Mouse (Mus musculus) lung, postnatal 25 days (tissue): ENCODE results near the gene Zmiz1.

Experiments
- DNase-seq: peaks from one replicate; pipeline ENCODE4 v3.0.0; 2022; ENCODE audit warnings: low spot score

Zmiz1 gene

GRCm38 (mm10) chr14:25459016-25459393 is at the start of gene Zmiz1:
Gene Zmiz1 (plus strand): TSS chr14:25459185.
- peak; percentile 91 for DNase-seq

- no peak for DNase-seq
Measured at GRCm38 (mm10) chr14:25411848-25412527, 47.0 kb upstream of the Zmiz1 start.

DNA sequence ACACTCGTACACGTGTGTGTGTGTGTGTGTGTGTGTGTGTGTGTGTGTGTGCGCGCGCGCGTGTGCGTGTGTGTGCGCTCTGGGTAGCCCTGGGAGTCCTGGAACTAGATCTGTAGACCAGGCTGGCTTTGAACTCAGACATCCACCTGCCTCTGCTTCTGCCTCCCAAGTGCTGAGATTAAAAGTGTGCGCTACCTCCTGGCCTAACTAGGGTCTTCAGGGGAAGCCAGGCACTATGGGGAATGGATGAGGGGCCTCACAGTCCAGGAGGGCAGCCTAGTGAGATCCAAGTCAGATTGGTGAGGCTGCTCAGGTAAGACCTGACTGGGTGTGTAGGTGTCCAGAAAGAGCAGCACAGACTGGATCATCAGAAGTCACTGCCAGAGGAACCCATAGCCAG is 46.2 kb upstream of the Zmiz1 start:
- DNase-seq = no peak

DNA sequence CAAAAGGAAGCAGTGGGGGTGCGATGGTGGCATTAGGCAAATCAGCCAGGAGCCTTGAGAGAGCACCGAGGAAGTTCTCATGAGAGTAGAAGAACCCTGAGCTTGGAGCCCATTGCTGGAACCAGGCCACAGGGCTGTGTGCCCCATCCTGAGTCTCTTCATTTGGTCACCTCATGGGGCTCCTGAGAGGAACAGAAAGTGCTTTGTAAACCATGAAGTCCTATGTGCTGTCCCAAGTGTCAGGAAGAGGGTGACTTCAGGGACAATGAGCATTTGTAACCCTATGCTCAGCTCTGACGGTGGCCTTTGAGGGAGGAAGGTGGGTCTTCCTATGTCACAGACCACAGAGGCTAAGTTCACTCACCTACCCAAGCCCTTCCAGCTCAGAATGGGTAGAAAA is 45.5 kb upstream of the Zmiz1 start:
- DNase-seq = no peak

GRCm38 (mm10) chr14:25414115-25414514 is 44.9 kb upstream of the Zmiz1 start:
- DNase-seq = no peak

GRCm38 (mm10) chr14:25420001-25420690 is 38.8 kb upstream of the Zmiz1 start:
- DNase-seq = peak; percentile 16

DNA sequence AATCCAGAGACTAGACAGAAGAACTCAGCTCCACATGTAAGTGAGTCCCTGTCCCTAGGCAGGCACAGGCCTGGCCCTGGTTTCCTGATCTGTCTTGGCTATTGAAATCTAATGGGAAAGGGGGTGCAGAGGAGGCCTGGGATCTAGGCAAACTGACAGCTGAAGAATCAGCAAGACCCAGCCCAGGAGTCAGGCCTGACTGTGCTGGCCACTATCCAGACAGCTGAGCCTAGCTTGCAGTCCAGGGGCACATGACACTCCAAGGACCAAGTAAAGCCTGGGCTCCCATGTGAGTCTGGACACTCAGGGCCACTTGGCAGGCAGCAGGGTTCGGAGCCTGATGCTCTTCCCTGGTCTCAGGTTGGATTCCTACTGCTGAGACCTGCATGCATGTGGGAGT is 38.0 kb upstream of the Zmiz1 start:
- DNase-seq = no peak

DNA sequence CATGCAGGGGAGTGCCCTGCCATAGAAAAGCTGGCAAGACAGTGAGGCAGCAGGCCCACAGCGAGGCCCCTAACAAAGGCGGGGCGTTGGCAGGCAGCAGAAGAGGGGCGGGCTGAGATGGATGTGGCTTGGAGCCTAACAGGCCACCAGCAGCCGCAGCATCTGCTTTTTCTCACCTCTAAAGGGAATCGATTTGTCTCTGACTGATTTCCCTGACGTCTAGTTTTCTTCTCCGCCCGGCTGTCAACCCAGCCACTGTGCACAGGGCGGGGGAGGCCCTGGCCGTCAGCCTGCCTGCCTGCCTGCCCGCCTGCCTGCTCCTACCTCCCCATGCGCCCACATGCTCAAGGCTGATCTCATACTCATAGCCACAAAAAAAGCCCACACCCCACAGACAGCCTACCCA is 37.4 kb upstream of the Zmiz1 start:
- DNase-seq = peak; percentile 18

- DNase-seq = no peak
Measured at GRCm38 (mm10) chr14:25422946-25423345, 36.0 kb upstream of the Zmiz1 start.

GRCm38 (mm10) chr14:25423721-25424443 is 35.1 kb upstream of the Zmiz1 start:
- DNase-seq = no peak

GRCm38 (mm10) chr14:25438255-25438654 is 20.7 kb upstream of the Zmiz1 start:
- DNase-seq = no peak

- DNase-seq = no peak
Measured at GRCm38 (mm10) chr14:25440116-25440515, 18.9 kb upstream of the Zmiz1 start.

DNA sequence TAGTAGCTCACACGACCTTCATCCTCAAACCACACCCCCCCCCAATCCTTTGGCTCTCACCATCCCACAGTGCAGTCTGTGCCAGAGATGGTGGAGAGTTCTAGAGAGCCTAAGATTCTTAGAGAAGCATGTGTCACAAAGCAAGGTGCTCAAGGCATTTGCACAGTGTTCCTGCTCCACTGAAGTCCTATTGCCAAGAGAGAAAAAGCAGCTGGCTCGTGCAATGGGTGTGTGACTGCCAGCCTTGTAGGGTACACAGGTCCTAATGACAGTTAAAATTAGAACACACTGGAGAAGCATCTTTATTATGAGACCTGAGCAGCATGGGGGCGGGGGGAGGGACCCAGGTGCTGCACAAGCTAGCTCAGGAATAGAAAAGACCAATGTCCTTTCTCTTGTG is 18.2 kb upstream of the Zmiz1 start:
- DNase-seq = no peak

GRCm38 (mm10) chr14:25441469-25441868 is 17.5 kb upstream of the Zmiz1 start:
- no peak for DNase-seq

DNA sequence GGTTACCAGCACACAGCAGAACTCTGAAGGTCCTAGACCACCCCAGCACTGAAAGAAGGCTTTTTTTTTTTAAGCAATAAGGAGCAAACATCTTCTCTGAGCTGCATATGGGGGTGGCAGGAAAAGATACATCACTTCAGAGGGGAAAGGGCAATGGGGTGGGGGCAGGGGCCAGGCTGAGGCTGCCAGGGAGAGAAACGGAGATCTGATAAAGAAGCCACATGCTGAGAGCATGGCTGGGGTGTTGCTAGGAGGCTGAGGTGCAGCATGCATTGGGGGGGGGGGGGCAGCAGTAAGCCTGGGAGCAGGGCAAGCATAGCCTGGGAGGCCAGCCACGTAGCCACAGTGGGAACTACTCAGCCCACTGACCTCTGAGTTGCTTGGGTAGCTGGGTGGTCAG is 16.3 kb upstream of the Zmiz1 start:
- no peak for DNase-seq

DNA sequence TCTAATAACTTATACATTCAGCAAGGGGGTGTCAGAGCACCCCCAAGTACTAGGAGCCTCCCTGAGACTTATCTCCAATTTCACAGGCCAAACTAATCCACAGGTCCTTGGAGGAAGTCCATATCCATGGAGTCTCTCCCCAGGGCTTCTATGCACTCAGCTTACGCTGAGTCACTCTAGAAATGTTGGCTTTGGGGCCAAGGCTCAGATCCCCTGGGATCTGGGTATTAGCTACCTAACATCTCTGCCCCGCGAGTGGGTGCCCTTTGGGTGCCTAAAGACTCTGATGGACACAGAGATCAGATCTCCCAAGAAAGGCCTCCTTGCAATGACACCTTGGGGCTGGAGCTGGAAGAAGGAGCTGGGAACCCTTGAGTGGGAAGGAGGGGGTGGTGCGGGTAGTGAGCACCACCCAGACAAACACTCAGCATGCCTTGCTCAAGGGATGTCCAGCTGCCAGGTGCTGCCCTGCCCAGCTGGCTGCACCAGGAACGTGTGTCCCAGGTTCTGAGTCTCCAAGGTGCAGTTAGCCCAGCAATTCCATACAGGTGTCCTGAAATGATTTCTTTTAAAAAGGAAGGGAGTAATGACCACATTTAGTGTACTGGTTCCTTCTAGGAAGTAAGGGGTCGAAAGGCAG is 11.7 kb upstream of the Zmiz1 start:
- DNase-seq = peak; percentile 76

GRCm38 (mm10) chr14:25448471-25448870 is 10.5 kb upstream of the Zmiz1 start:
- no peak for DNase-seq

DNA sequence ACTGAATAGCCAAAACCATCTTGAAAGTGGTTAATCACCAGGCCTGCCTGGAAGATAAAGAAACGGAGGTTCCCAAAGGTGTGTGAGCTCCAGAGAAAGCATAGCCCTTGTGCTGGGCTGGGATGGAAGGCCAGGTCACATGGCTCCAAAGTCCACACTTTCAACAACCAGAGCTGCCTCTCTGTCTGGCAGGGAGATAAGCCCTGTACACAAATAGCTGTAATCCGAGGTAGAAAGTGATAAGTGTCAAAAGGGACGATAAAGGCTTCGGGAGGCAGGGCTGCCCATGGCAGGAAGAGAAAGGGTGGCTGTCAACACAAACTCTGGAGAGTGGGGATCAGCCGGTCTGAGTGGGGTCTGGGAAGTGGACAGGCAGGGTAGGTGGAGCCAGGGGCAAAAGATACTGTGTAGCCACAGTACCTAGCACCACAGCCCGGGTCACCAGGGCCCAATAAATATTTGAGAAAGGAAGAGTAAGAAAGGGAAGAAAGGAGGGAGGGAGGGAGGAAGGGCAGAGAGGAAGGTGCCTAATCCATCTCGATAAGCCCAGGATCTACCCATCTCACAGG is 7.8 kb upstream of the Zmiz1 start:
- no peak for DNase-seq

- no peak for DNase-seq
Measured at GRCm38 (mm10) chr14:25451699-25452632, 7.0 kb upstream of the Zmiz1 start.

GRCm38 (mm10) chr14:25452633-25453025 is 6.4 kb upstream of the Zmiz1 start:
- DNase-seq = no peak

GRCm38 (mm10) chr14:25454066-25454760 is 4.8 kb upstream of the Zmiz1 start:
- DNase-seq = no peak
